Mouse (Mus musculus) lung, adult 2 months (tissue): ENCODE results near the gene Rpl3l. TPM values are rescaled to one million over a fixed set of nuclear protein-coding genes. Genes with fewer than 3 reads are reported as not detected.
A peak's percentile ranks its signal among the peaks of the same experiment; 100 is the strongest.

Source experiments
- DNase-seq: peaks from one replicate; pipeline ENCODE4 v3.0.0; 2022
- H3K4me1 ChIP-seq: fragments of 200-500 bp; 2 replicates; pipeline ENCODE4 v1.6.1; 2011; ENCODE audit warnings: low read length; ENCODE audit not compliant: control insufficient read depth, insufficient read depth
- H3K4me3 ChIP-seq: fragments of 200-500 bp; replicated peaks from 2 replicates; pipeline ENCODE3; 2011; ENCODE audit warnings: low read depth, mild to moderate bottlenecking, control low read depth, low read length; ENCODE audit errors: extremely low read depth
- CTCF ChIP-seq: fragments of 200-500 bp; IDR thresholded peaks from 2 replicates; pipeline ENCODE4 v1.5.1; 2011; ENCODE audit warnings: mild to moderate bottlenecking, low read length, control low read depth; ENCODE audit not compliant: insufficient read depth
- POLR2A ChIP-seq: fragments of 200-500 bp; IDR thresholded peaks from 2 replicates; pipeline ENCODE4 v1.6.1; 2011; ENCODE audit warnings: low read depth, mild to moderate bottlenecking, control low read depth, low read length, borderline replicate concordance; ENCODE audit errors: extremely low read depth
- WGBS: fragments of 180-500 bp; shearing (Covaris S2); methylation state at CpG from one replicate; pipeline ENCODE4 v1.1.7; 2018; 5-methylcytosine and 5-hydroxymethylcytosine counted together
- polyA plus RNA-seq: library from polyadenylated mRNA; depleted of rRNA; stranded (reverse); fragments of >200 nt; gene quantifications from 2 replicates; pipeline ENCODE4 v1.2.3, GENCODE M21; 2012

Rpl3l gene
- polyA plus RNA-seq, 1 experiment = 6.4 TPM

- DNase-seq = no peak
- WGBS = 61% methylated on average over 3 of the region's 3 CpGs
- H3K4me1 ChIP-seq = peaks cover 6% of the 10 kb centered on the region; the same call in 1 of the 2 replicates
- H3K4me3 ChIP-seq = no peak overlapping the region
- TF ChIP-seq POLR2A = no peak
- no peak for TF ChIP-seq CTCF
Measured at GRCm38 (mm10) chr17:24725637-24726390, 1.8 kb upstream of the Rpl3l start.

DNA sequence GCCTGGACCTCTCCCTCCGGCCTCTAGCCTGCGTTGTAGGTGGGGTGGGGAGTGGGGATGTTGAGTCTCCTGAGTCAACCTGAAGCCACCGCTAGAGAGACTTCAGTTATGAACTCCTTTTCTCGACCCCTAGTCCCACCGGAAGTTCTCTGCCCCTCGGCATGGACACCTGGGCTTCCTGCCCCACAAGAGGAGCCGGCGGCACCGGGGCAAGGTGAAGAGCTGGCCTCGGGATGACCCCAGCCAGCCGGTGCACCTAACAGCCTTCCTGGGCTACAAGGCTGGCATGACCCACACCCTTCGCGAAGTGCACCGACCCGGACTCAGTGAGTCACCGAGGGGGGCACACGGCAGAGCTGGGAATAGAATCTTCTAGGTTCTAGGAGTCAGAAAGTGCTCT lies 564 bp downstream of the Rpl3l start:
- TF ChIP-seq CTCF (no peak), POLR2A (no peak)
- no peak overlapping the region for H3K4me3 ChIP-seq
- WGBS = 66% methylated on average over 17 of the region's 17 CpGs

GRCm38 (mm10) chr17:24729067-24729466 lies 1.4 kb downstream of the Rpl3l start:
- 50% methylated on average over 6 of the region's 6 CpGs for WGBS
- Histone ChIP-seq H3K4me1 (no peaks in the 10 kb centered on the region), H3K4me3 (no peak overlapping the region)
- TF ChIP-seq CTCF (no peak), POLR2A (no peak)
- no peak for DNase-seq

More for the DNA sequence above, 564 bp downstream of the Rpl3l start:
- H3K4me1 ChIP-seq = peaks cover 4% of the 10 kb centered on the region; the same call in 1 of the 2 replicates
- no peak for DNase-seq

GRCm38 (mm10) chr17:24730787-24731186 lies 3.2 kb downstream of the Rpl3l start:
- 78% methylated on average over 14 of the region's 14 CpGs for WGBS
- no peak overlapping the region for H3K4me3 ChIP-seq
- TF ChIP-seq POLR2A = no peak
- no peak for TF ChIP-seq CTCF
- DNase-seq = no peak
- H3K4me1 ChIP-seq = no peaks in the 10 kb centered on the region

DNA sequence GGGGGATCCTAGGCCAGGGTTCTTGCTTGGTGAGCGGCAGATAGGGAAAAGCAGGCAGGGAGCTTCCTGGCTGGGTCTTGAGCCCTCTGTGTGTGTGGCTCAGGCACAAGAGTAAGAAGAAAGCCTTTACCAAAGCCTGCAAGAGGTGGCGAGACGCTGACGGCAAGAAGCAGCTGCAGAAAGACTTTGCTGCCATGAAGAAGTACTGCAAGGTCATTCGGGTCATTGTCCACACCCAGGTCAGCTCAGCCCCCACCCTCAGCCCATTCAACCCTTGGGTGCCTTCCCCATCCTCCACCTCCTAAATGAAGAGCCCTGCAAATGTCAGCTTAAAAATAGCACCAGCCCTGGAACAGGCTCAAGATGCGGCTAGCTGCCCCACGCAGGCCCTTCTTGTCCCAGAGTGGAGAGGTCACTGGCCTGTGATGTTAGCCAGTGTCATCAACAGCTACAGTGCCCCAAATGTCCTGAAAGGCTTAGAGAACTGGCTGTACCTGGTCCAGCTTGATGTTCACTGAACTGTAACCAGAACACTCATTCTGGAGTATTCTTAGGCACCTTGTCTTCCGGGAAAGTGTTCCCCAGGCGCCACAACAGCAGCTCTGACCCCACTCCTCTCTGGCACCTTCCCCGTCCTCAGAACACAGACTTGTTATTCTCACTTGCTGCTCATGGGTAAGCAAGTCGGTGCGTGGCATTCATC lies 4.8 kb downstream of the Rpl3l start:
- TF ChIP-seq POLR2A = no peak
- TF ChIP-seq CTCF = no peak
- DNase-seq = no peak
- 79% methylated on average over 12 of the region's 12 CpGs for WGBS

DNA sequence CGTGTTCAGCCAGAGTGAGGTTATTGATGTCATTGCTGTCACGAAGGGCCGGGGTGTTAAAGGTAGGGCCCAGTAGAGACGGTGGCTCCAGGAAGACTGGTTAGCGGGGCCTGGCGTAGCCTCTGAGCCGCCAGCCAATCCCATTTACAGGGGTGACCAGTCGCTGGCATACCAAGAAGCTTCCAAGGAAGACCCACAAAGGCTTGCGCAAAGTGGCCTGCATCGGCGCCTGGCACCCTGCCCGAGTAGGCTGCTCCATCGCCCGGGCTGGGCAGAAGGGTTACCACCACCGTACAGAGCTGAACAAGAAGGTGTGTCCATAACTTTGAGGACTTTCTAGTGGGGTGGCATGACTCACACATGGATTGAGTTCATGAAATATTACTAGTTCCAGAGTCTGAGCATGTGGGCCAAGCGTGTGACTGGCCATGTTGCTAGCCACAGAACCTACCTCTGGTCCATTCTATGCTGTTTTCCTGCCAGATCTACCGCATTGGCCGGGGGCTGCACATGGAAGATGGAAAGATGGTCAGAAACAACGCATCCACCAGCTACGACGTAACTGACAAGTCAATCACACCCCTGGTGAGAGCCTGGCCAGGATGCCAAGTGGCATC lies 5.9 kb downstream of the Rpl3l start:
- no peak for DNase-seq
- no peak for TF ChIP-seq POLR2A
- TF ChIP-seq CTCF = no peak
- Histone ChIP-seq H3K4me1 (peaks cover 5% of the 10 kb centered on the region; the same call in 1 of the 2 replicates), H3K4me3 (no peak overlapping the region)
- 83% methylated on average over 21 of the region's 21 CpGs for WGBS

More for the DNA sequence above, 4.8 kb downstream of the Rpl3l start:
- Histone ChIP-seq H3K4me3 (no peak overlapping the region), H3K4me1 (peaks cover 3% of the 10 kb centered on the region; the same call in 1 of the 2 replicates)

DNA sequence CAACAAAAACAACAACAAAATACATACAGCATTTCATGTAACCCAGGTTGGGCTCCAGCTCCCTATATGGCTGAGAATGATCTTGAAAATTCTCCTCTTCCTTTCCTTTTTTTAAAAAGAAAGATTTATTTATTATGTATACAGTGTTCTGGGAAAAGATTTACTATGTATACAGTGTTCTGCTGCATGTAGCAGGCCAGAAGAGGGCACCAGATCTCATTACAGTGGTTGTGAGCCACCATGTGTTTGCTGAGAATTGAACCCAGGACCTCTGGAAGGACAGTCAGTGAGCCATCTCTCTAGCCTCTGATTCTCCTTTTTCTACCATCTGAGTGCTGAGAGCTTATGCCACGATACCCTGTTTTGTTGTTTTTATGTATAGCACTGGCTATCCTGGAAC lies 6.9 kb downstream of the Rpl3l start:
- Histone ChIP-seq H3K4me3 (no peak overlapping the region), H3K4me1 (peaks cover 5% of the 10 kb centered on the region; the same call in 1 of the 2 replicates)
- no peak for TF ChIP-seq CTCF
- no peak for TF ChIP-seq POLR2A
- no peak for DNase-seq
- WGBS = 92% methylated on average over 1 of the region's 1 CpGs

GRCm38 (mm10) chr17:24735446-24735845 lies 7.8 kb downstream of the Rpl3l start:
- DNase-seq = no peak
- TF ChIP-seq CTCF = no peak
- TF ChIP-seq POLR2A = no peak
- peaks cover 5% of the 10 kb centered on the region; the same call in 1 of the 2 replicates for H3K4me1 ChIP-seq
- WGBS = 84% methylated on average over 7 of the region's 7 CpGs
- no peak overlapping the region for H3K4me3 ChIP-seq

DNA sequence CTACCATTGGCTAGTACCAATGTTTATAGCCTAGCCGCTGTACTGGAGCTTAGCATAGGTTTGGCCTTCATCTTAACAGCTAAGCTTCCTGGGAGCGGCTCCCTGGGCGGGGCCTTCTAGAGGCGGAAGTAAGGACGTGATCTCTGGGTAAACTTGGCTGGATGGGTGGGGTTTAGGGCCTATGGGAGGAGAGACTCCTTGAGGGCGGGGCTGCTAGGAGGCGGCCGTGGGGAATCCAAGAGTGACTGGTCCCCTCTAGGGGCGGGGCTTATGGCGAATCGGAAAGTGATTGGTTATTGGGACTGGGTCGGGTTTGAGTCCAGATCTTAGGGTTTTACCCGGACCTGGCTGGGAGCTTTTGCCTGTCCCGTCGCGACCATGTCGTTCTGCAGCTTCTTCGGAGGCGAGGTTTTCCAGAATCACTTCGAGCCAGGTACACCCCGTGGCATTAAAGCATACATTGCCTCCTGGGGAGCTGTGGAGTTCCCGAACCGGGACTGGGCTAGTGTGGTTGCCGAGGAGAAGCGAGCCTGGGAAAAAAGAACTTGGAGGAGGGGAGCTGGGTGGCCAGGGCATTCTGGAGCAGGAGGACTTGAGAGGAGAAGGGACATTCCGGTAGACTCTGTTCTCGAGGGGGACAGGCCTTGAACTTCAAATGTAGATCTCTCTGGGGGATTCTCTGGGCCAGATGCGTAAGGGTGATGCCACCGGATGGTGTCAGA lies 8.9 kb downstream of the Rpl3l start, which contains the start of gene Msrb1:
TSS of gene Msrb1 (plus strand) at position 313 of the 722 bp plus-strand sequence.
- peak; percentile 93 for DNase-seq
- peaks cover 5% of the 10 kb centered on the region; the same call in 1 of the 2 replicates for H3K4me1 ChIP-seq
- TF ChIP-seq POLR2A (peak; percentile 93; the same call in 1 of the 2 replicates), CTCF (no peak)
- H3K4me3 ChIP-seq = peak within 1 kb of the TSS; percentile 81
- under 1% methylated on average over 29 of the region's 29 CpGs for whole genome bisulfite sequencing
